Mouse (Mus musculus) G1E (cell line): ENCODE results near the gene Tubb5.

Experiments
- CTCF ChIP-seq: IDR thresholded peaks from 2 replicates; pipeline ENCODE4 v1.5.1; 2012; ENCODE audit warnings: low read depth, low read length, inconsistent platforms, mixed read lengths
- GATA1 ChIP-seq: IDR thresholded peaks from 2 replicates; pipeline ENCODE4 v1.6.1; 2012; ENCODE audit warnings: borderline replicate concordance, low read length, inconsistent platforms, mixed read lengths
- GATA2 ChIP-seq: IDR thresholded peaks from 2 replicates; pipeline ENCODE4 v1.6.1; 2012; ENCODE audit warnings: low read depth, low read length, inconsistent platforms, borderline replicate concordance
- POLR2AphosphoS5 ChIP-seq: IDR thresholded peaks from 2 replicates; pipeline ENCODE4 v1.6.1; 2012; ENCODE audit warnings: low read depth, low read length, inconsistent platforms; ENCODE audit not compliant: insufficient replicate concordance
- TAL1 ChIP-seq: conservative IDR thresholded peaks from 2 replicates; pipeline ENCODE4 v1.6.1; 2012; ENCODE audit warnings: low read depth, low read length, inconsistent platforms, mixed read lengths

GRCm38 (mm10) chr17:35868961-35869345 lies 30.8 kb upstream of the Tubb5 start:
- TF ChIP-seq CTCF (no peak), GATA1 (no peak), TAL1 (no peak), GATA2 (no peak), POLR2AphosphoS5 (no peak)
